Mouse (Mus musculus) G1E (cell line): ENCODE results near the gene Tshb.

Experiments
- CTCF ChIP-seq: IDR thresholded peaks from 2 replicates; pipeline ENCODE4 v1.5.1; 2012; ENCODE audit warnings: low read depth, low read length, inconsistent platforms, mixed read lengths
- GATA1 ChIP-seq: IDR thresholded peaks from 2 replicates; pipeline ENCODE4 v1.6.1; 2012; ENCODE audit warnings: borderline replicate concordance, low read length, inconsistent platforms, mixed read lengths
- GATA2 ChIP-seq: IDR thresholded peaks from 2 replicates; pipeline ENCODE4 v1.6.1; 2012; ENCODE audit warnings: low read depth, low read length, inconsistent platforms, borderline replicate concordance
- POLR2AphosphoS5 ChIP-seq: IDR thresholded peaks from 2 replicates; pipeline ENCODE4 v1.6.1; 2012; ENCODE audit warnings: low read depth, low read length, inconsistent platforms; ENCODE audit not compliant: insufficient replicate concordance
- TAL1 ChIP-seq: conservative IDR thresholded peaks from 2 replicates; pipeline ENCODE4 v1.6.1; 2012; ENCODE audit warnings: low read depth, low read length, inconsistent platforms, mixed read lengths

- TF ChIP-seq CTCF (no peak), GATA1 (no peak), GATA2 (no peak), TAL1 (no peak), POLR2AphosphoS5 (no peak)
Measured at GRCm38 (mm10) chr3:102787369-102787768, 4.9 kb upstream of the Tshb start.
